Mouse (Mus musculus) gonadal fat pad, adult 2 months (tissue): ENCODE data around the gene Lipo4. TPM values are rescaled to one million over a fixed set of nuclear protein-coding genes. Genes with fewer than 3 reads are reported as not detected.
"Not testable (repeated sequence)": the region's sequence is repeated elsewhere in the genome, so short reads cannot be mapped to it uniquely, and the experiment has no call there.

Experiments used
- DNase-seq: peaks from one replicate; pipeline ENCODE4 v3.0.0-alpha.2; 2012; ENCODE audit warnings: low read depth
- polyA plus RNA-seq: library from polyadenylated mRNA; depleted of rRNA; stranded (reverse); fragments of >200 nt; gene quantifications from 2 replicates; pipeline ENCODE4 v1.2.3, GENCODE M21; 2012; rRNA removed

The Lipo4 gene
- not detected in 2 replicates for polyA plus RNA-seq

- DNase-seq: no peak
Measured at GRCm38 (mm10) chr19:33517680-33518079, at the start of gene Lipo4. Gene Lipo4 (minus strand): TSS chr19:33517780.

- not testable (repeated sequence) for DNase-seq
Measured at GRCm38 (mm10) chr19:33456426-33456825, 61.2 kb downstream of the Lipo4 start.

DNA sequence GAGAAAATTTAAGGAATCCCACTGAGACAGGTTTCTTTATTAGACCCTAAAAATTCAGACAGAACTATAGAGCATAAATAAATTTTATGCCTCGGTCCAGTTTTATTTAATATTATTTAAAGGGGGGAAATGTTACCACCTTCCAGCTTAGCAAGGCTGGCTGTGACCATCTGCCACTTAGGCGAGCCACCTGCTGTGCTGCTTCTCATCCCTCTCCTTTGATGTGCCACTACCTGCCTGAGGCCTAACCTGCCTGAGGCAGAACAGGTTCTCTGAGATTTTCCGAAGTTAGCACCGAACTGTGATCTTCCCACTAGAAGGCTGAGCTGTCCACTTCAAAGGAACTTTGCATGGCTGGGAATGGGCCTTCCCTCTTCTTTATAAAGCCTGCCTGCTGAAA lies 63.9 kb downstream of the Lipo4 start:
- no peak for DNase-seq

Other genes starting within 250 kb of the Lipo4 start
- 2.1 and 2.7 TPM in 2 replicates for gene Rnls, start 125.5 kb downstream of the Lipo4 start, polyA plus RNA-seq
- not detected in 2 replicates for gene Gm8978, start 107.5 kb upstream of the Lipo4 start, polyA plus RNA-seq
- 0.09 TPM in 1 of 2 replicates, not detected in the other for gene Lipo2, start 233.6 kb upstream of the Lipo4 start, polyA plus RNA-seq
- gene Lipo3, start 244.2 kb upstream of the Lipo4 start, polyA plus RNA-seq: 4.7 and 5.7 TPM in 2 replicates